Mouse (Mus musculus): Measurements from ENCODE around the gene Klhl8. TPM values are rescaled to one million over a fixed set of nuclear protein-coding genes. Genes with fewer than 3 reads are reported as not detected.

Klhl8 gene
- polyA plus RNA-seq, 1 experiment from 2014 or later = 6.7 TPM

DNA sequence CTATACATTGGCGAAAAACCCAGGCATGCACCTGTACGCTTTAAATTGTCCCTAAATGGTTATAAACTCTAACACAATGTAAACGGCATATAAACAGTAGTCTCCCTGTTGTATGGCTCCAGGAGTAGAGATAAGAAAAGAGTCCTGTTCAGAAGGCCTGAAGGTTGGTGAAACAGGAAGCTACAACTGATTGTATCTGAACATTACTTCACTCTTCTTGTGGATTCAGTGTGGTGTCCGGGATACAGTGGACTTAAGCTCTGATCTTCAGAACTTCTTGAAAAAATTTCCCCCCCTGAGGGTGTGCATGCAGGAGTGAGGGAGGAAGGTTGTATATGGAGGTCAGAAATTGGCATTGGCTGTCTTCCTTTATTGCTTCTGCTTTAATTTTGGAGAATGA lies 8.4 kb upstream of the Klhl8 start:
- H3K9me3 ChIP-seq (ENCODE audit: control insufficient read depth, low read length) = no peaks in the 10 kb centered on the region
- H3K27me3 ChIP-seq (replicated peaks; ENCODE audit: control insufficient read depth, insufficient read depth, low read length) = no peaks in the 10 kb centered on the region
- no peak overlapping the region for H3K4me3 ChIP-seq (ENCODE audit: low read length)
- H3K36me3 ChIP-seq (ENCODE audit: control insufficient read depth, insufficient read depth, low read length) = no peaks in the 10 kb centered on the region
- 67% methylated on average over 4 of the region's 4 CpGs for WGBS
- H3K27ac ChIP-seq (ENCODE audit: low read length) = no peak overlapping the region
- no peak overlapping the region for H3K9ac ChIP-seq (ENCODE audit: low read depth, low read length)
- no peak overlapping the region for H3K4me2 ChIP-seq (ENCODE audit: low read depth, low read length)
- 0 out of 2 replicates have a peak, but pooled peaks have one; percentile 22 for ATAC-seq
- no peaks in the 10 kb centered on the region for H3K4me1 ChIP-seq (ENCODE audit: control insufficient read depth, insufficient read depth, low read length)

DNA sequence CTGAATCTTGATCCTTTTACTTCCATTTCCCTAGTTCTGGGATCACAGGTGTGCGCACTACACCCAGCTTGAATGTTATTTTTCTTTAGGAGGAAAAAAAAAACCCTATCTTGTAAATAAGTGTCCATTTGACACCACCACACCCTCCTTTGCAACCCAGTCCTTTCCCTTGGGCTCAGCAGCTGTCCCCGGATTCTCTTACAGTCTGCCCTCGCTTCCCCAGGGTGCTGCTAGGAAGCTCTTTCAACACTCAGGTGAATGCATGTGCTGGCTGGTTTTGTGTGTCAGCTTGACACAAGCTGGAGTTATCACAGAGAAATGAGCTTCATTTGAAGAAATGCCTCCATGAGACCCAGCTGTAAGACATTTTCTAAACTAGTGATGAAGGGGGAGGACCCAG lies 7.2 kb upstream of the Klhl8 start:
- no peak overlapping the region for H3K4me3 ChIP-seq (ENCODE audit: low read length)
- no peaks in the 10 kb centered on the region for H3K9me3 ChIP-seq (ENCODE audit: control insufficient read depth, low read length)
- no peak overlapping the region for H3K4me2 ChIP-seq (ENCODE audit: low read depth, low read length)
- ATAC-seq = no peak
- no peaks in the 10 kb centered on the region for H3K27me3 ChIP-seq (replicated peaks; ENCODE audit: control insufficient read depth, insufficient read depth, low read length)
- H3K27ac ChIP-seq (ENCODE audit: low read length) = no peak overlapping the region
- no peaks in the 10 kb centered on the region for H3K4me1 ChIP-seq (ENCODE audit: control insufficient read depth, insufficient read depth, low read length)
- H3K9ac ChIP-seq (ENCODE audit: low read depth, low read length) = no peak overlapping the region
- 76% methylated on average over 3 of the region's 3 CpGs for WGBS
- no peaks in the 10 kb centered on the region for H3K36me3 ChIP-seq (ENCODE audit: control insufficient read depth, insufficient read depth, low read length)

DNA sequence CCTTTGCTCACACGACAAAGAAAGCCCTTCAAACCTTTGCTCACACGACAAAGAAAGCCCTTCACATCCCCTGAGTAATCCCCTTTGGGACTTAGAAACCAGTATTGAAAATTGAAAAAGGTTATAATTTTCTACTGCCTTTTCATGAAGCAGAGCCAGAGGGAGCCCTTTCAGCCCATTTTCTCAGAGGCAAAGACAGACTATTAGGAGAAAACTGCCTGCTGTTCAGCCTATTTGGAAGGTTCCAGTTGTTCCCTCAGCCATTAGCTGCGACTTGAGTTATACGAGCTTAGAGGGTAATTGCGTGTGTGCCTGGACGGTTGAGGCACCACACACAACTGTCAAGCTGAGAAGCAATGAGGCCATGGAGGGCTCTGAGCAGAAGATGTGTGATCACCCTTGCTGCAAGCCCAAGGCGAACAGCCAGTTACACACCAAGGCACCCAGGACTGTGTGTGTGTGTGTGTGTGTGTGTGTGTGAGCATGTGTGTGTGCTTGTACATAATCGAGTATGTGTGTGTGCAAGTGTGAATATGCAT lies 6.4 kb upstream of the Klhl8 start:
- ATAC-seq = no peak

DNA sequence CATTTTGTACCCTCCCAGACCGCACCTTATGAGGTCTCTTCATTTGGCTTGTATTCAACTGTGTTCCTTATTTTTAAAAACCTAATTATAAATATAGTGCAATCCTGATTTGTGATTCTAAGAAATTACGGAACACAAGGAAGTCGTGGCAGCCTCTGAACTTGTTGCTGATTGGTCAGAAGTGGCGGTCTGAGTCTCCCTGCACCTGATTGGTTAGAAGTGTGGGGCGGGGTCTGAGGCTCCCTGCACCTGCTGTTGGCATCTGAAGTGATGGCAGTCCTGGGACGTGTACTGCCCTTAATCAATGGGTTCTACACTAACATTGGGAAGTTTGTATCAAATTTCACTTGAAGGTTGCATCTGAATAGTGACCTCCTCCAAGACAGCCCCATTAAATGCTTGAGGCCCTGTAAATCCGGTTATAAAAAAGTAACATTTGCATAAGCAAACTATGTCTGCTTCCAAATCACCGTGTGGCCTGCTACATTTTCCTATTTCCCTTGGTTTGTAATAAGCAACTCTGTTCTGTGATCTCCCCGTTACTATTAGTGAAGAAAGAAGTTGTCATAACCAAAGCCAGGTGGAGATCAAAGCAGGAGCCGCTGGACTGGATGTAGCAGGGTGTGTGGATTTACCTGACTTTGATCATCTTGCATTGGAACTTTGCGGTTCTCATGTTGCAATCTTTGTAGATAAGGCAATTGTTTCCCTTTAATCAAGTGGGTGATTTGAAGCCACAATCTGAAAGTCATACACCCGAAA lies 5.7 kb upstream of the Klhl8 start:
- Histone ChIP-seq H3K4me3 (ENCODE audit: low read length) (no peak overlapping the region), H3K27ac (ENCODE audit: low read length) (peak overlapping the region; percentile 55; the same call in 1 of the 2 replicates), H3K9me3 (ENCODE audit: control insufficient read depth, low read length) (no peaks in the 10 kb centered on the region), H3K27me3 (replicated peaks; ENCODE audit: control insufficient read depth, insufficient read depth, low read length) (no peaks in the 10 kb centered on the region), H3K4me2 (ENCODE audit: low read depth, low read length) (no peak overlapping the region), H3K36me3 (ENCODE audit: control insufficient read depth, insufficient read depth, low read length) (no peaks in the 10 kb centered on the region), H3K4me1 (ENCODE audit: control insufficient read depth, insufficient read depth, low read length) (no peaks in the 10 kb centered on the region), H3K9ac (ENCODE audit: low read depth, low read length) (no peak overlapping the region)
- 58% methylated on average over 12 of the region's 12 CpGs for WGBS
- peak; percentile 58 for ATAC-seq

More for the DNA sequence above, 6.4 kb upstream of the Klhl8 start:
- H3K27ac ChIP-seq (ENCODE audit: low read length) = peak overlapping the region; percentile 55; the same call in 1 of the 2 replicates
- no peak overlapping the region for H3K4me3 ChIP-seq (ENCODE audit: low read length)
- H3K4me1 ChIP-seq (ENCODE audit: control insufficient read depth, insufficient read depth, low read length) = no peaks in the 10 kb centered on the region
- no peaks in the 10 kb centered on the region for H3K36me3 ChIP-seq (ENCODE audit: control insufficient read depth, insufficient read depth, low read length)
- WGBS = 56% methylated on average over 8 of the region's 8 CpGs
- no peak overlapping the region for H3K9ac ChIP-seq (ENCODE audit: low read depth, low read length)
- H3K27me3 ChIP-seq (replicated peaks; ENCODE audit: control insufficient read depth, insufficient read depth, low read length) = no peaks in the 10 kb centered on the region
- no peaks in the 10 kb centered on the region for H3K9me3 ChIP-seq (ENCODE audit: control insufficient read depth, low read length)
- H3K4me2 ChIP-seq (ENCODE audit: low read depth, low read length) = no peak overlapping the region

DNA sequence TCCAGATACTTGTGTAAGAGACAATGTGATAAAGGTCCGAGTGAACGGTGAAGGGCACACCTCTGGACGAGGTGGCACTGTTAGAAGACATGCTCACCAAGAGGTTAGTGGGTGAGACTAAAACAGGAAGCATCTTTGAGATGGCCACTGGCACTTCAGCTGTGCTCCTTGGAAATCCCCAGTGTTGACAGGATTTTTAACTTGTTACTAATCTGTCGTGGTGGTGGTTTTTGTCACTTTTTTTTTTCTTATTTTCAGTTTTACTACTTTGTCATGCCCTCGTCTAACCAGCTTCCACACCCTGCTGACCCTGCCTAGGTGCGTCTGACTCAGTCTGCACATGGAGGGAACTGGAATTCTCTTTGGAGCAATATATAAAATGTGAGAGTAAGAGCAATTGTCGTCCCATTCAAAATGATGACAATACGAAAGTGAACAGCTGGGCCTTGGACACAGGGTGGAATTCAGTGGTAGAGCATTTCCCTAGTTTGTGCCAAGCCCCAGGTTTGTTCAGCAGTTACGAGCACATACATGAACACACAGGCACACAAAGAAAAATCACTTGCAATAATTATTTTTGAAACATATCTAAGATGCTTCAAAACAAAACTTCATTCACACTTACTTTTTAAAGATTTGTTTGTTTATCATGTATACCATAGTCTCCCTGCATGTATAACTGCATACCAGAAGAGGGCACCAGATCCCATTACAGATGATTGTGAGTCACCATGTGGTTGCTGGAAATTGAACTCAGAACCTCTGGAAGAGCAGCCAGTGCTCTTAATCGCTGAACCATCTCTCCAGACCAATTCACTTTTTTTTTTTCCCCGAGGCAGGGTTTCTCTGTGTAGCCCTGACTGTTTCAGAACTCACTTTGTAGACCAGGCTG lies 3.5 kb upstream of the Klhl8 start:
- no peak overlapping the region for H3K9ac ChIP-seq (ENCODE audit: low read depth, low read length)
- H3K9me3 ChIP-seq (ENCODE audit: control insufficient read depth, low read length) = no peaks in the 10 kb centered on the region
- H3K4me2 ChIP-seq (ENCODE audit: low read depth, low read length) = no peak overlapping the region
- no peak overlapping the region for H3K27ac ChIP-seq (ENCODE audit: low read length)
- H3K36me3 ChIP-seq (ENCODE audit: control insufficient read depth, insufficient read depth, low read length) = no peaks in the 10 kb centered on the region
- ATAC-seq = no peak
- H3K4me3 ChIP-seq (ENCODE audit: low read length) = no peak overlapping the region
- H3K27me3 ChIP-seq (replicated peaks; ENCODE audit: control insufficient read depth, insufficient read depth, low read length) = no peaks in the 10 kb centered on the region
- 65% methylated on average over 11 of the region's 11 CpGs for WGBS
- H3K4me1 ChIP-seq (ENCODE audit: control insufficient read depth, insufficient read depth, low read length) = peaks cover 5% of the 10 kb centered on the region; the same call in 1 of the 2 replicates

DNA sequence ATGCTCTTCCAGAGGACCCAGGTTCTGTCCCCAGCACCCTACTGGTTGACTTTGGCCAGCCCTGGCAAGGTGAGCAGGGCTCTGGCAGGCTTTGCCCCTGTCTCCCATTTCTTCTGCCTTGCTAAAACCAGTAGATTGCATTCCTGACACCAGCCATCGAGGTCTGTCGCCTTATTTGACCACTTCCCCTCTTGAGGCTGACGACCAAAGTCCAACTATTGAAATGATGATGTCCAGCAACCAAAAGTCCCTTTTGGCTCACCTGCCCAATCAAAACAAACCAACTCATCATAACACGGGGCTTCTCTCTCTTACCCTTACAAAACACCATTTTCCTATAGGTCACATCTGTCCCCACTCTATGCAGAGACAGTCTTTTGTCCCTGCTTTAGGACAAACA lies 2.1 kb upstream of the Klhl8 start:
- H3K4me2 ChIP-seq (ENCODE audit: low read depth, low read length) = no peak overlapping the region
- no peak for ATAC-seq
- no peak overlapping the region for H3K27ac ChIP-seq (ENCODE audit: low read length)
- no peaks in the 10 kb centered on the region for H3K27me3 ChIP-seq (replicated peaks; ENCODE audit: control insufficient read depth, insufficient read depth, low read length)
- H3K4me3 ChIP-seq (ENCODE audit: low read length) = no peak overlapping the region
- peaks cover 5% of the 10 kb centered on the region; the same call in 1 of the 2 replicates for H3K4me1 ChIP-seq (ENCODE audit: control insufficient read depth, insufficient read depth, low read length)
- no peaks in the 10 kb centered on the region for H3K36me3 ChIP-seq (ENCODE audit: control insufficient read depth, insufficient read depth, low read length)
- WGBS = 61% methylated on average over 4 of the region's 4 CpGs
- H3K9ac ChIP-seq (ENCODE audit: low read depth, low read length) = no peak overlapping the region
- H3K9me3 ChIP-seq (ENCODE audit: control insufficient read depth, low read length) = no peaks in the 10 kb centered on the region

DNA sequence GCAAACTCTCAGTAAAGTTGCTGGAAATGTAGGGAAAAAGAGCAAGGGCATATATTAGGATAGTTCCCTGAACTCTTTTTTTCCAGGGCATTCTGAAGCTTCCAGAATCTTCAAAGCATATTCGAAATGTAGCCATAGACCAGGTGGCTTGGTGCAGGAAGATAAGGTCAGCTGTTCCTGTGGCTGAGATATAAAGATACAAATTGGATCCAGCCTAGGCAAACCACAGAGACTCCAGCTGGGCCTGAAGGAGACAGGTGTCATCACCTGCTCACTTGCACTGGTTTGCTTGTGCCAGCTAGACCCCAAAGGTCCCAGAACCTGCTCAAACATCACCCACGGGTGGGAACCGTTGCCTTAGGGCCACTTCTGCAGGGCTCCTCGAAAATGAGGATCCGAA lies 496 bp upstream of the Klhl8 start:
- Histone ChIP-seq H3K27ac (ENCODE audit: low read length) (no peak overlapping the region), H3K27me3 (replicated peaks; ENCODE audit: control insufficient read depth, insufficient read depth, low read length) (no peaks in the 10 kb centered on the region), H3K4me2 (ENCODE audit: low read depth, low read length) (peak overlapping the region; percentile 49; the same call in 1 of the 2 replicates), H3K4me3 (ENCODE audit: low read length) (peak overlapping the region; percentile 85; the same call in 1 of the 2 replicates), H3K36me3 (ENCODE audit: control insufficient read depth, insufficient read depth, low read length) (no peaks in the 10 kb centered on the region), H3K4me1 (ENCODE audit: control insufficient read depth, insufficient read depth, low read length) (peaks cover 5% of the 10 kb centered on the region; the same call in 1 of the 2 replicates), H3K9me3 (ENCODE audit: control insufficient read depth, low read length) (no peaks in the 10 kb centered on the region), H3K9ac (ENCODE audit: low read depth, low read length) (no peak overlapping the region)
- ATAC-seq = peak; percentile 12; the same call in 1 of the 2 replicates
- WGBS = 84% methylated on average over 5 of the region's 5 CpGs

DNA sequence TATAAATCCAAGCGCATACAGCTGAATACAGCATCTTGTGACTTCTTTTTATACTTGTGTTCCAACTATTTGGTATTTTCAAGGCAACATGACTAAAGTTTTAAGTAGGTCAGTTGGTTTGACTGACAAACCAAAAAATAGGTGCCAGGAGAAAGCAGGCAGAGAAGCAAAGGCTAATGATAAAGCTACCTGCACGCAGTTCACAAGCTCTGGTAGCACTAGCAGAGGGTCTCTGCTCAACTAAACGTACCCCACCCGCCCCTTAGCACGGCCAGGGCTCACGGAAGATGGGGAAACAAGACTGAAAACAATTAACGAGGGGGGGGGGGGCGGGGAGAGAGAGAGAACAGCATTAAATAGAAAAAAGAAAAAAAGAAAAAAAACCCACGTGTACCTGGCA lies 903 bp downstream of the Klhl8 start:
- Histone ChIP-seq H3K27ac (ENCODE audit: low read length) (no peak overlapping the region), H3K36me3 (ENCODE audit: control insufficient read depth, insufficient read depth, low read length) (no peaks in the 10 kb centered on the region), H3K27me3 (replicated peaks; ENCODE audit: control insufficient read depth, insufficient read depth, low read length) (no peaks in the 10 kb centered on the region), H3K4me3 (ENCODE audit: low read length) (peak overlapping the region; percentile 85), H3K4me2 (ENCODE audit: low read depth, low read length) (peak overlapping the region; percentile 95), H3K9me3 (ENCODE audit: control insufficient read depth, low read length) (no peaks in the 10 kb centered on the region), H3K4me1 (ENCODE audit: control insufficient read depth, insufficient read depth, low read length) (peaks cover 5% of the 10 kb centered on the region; the same call in 1 of the 2 replicates), H3K9ac (ENCODE audit: low read depth, low read length) (peak overlapping the region; percentile 89; the same call in 1 of the 2 replicates)
- WGBS = 24% methylated on average over 8 of the region's 9 CpGs
- no peak for ATAC-seq

DNA sequence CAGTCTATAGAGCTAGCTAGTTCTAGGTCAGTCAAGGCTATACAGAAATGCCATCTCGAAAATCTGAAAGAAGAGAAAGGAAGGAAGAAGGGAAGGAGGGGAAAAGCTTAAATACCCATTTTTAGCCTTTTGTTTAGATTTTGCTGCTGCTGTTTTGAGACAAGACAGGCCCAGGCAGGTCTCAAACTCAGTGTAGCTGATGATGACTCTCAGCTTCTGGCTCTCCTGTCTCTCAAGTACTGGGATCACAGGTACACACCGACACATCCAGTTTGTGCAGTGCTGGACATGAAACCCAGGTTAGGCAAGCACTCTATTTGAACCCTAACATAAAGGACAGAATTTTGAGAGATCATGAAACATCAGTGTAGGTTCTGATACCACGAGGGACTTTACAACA lies 1.6 kb downstream of the Klhl8 start:
- ATAC-seq = no peak
- H3K4me1 ChIP-seq (ENCODE audit: control insufficient read depth, insufficient read depth, low read length) = peaks cover 5% of the 10 kb centered on the region; the same call in 1 of the 2 replicates
- H3K4me2 ChIP-seq (ENCODE audit: low read depth, low read length) = no peak overlapping the region
- H3K9ac ChIP-seq (ENCODE audit: low read depth, low read length) = no peak overlapping the region
- no peak overlapping the region for H3K27ac ChIP-seq (ENCODE audit: low read length)
- H3K27me3 ChIP-seq (replicated peaks; ENCODE audit: control insufficient read depth, insufficient read depth, low read length) = no peaks in the 10 kb centered on the region
- H3K4me3 ChIP-seq (ENCODE audit: low read length) = no peak overlapping the region
- H3K36me3 ChIP-seq (ENCODE audit: control insufficient read depth, insufficient read depth, low read length) = no peaks in the 10 kb centered on the region
- H3K9me3 ChIP-seq (ENCODE audit: control insufficient read depth, low read length) = no peaks in the 10 kb centered on the region
- WGBS = 63% methylated on average over 3 of the region's 3 CpGs

Measured in intestine, embryonic 16.5 days (tissue).